Mouse (Mus musculus) C2C12 (cell line): Measurements from ENCODE around the gene Zfp524.

ENCODE experiments used
- CTCF ChIP-seq: IDR thresholded peaks from one replicate; pipeline ENCODE4 v1.5.1; 2011; ENCODE audit not compliant: control insufficient read depth, insufficient read depth, insufficient read length
- FOSL1 ChIP-seq: IDR thresholded peaks from one replicate; pipeline ENCODE4 v1.8.0; 2011; ENCODE audit warnings: mild to moderate bottlenecking, low read length; ENCODE audit not compliant: poor library complexity, insufficient read depth, severe bottlenecking
- MAX ChIP-seq: IDR thresholded peaks from one replicate; pipeline ENCODE4 v1.6.1; 2011; ENCODE audit warnings: mild to moderate bottlenecking, control low read depth
- MYOD1 ChIP-seq: IDR thresholded peaks from one replicate; pipeline ENCODE4 v1.6.1; 2011; ENCODE audit warnings: low read depth; ENCODE audit not compliant: control insufficient read depth, insufficient read length
- MYOG ChIP-seq: IDR thresholded peaks from one replicate; pipeline ENCODE4 v1.6.1; 2011; ENCODE audit not compliant: control insufficient read depth, insufficient read length; ENCODE audit errors: extremely low read depth
- USF1 ChIP-seq: IDR thresholded peaks from one replicate; pipeline ENCODE4 v1.6.1; 2011; ENCODE audit warnings: low read depth, mild to moderate bottlenecking, control low read depth, moderate library complexity

DNA sequence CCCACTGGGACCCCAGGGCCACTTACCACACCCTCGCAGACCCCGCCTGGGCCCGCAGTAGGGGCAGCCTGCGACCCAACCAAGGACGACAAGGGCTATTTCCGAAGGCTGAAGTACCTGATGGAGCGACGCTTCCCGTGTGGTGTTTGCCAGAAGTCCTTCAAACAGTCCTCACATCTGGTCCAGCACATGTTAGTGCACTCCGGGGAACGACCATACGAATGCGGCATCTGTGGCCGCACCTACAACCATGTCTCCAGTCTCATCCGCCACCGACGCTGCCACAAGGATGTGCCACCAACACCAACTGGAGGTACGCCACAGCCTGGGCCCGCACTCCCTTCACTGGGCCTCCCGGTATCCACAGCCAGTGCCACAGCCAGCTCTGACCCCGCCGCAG, 15.3 kb downstream of the Zfp524 start:
- no peak for TF ChIP-seq MYOG
- TF ChIP-seq USF1, result no peak
- TF ChIP-seq CTCF, result no peak
- TF ChIP-seq MAX, result no peak
- TF ChIP-seq FOSL1, result no peak
- no peak for TF ChIP-seq MYOD1
